Mouse (Mus musculus) thymus, postnatal 0 days (tissue): Measurements from ENCODE around the gene Pld1. TPM values are rescaled to one million over a fixed set of nuclear protein-coding genes. Genes with fewer than 3 reads are reported as not detected.

ENCODE experiments used
- DNase-seq: peaks from one replicate; pipeline ENCODE4 v3.0.0-alpha.2; 2015; ENCODE audit warnings: low spot score
- polyA plus RNA-seq: library from polyadenylated mRNA; unstranded; fragments of >200 nt; fragmentation: Nextera tagmentation; extraction: Ambion mirVana; gene quantifications from 2 replicates; pipeline ENCODE4 v1.2.1, GENCODE M21; 2015

Pld1 gene
- polyA plus RNA-seq, 1 experiment from 2014 or later = 3.6 TPM

GRCm38 (mm10) chr3:28041236-28041635 is 102.7 kb downstream of the Pld1 start:
- no peak for DNase-seq

- DNase-seq = no peak
Measured at GRCm38 (mm10) chr3:28042366-28042765, 103.9 kb downstream of the Pld1 start.

GRCm38 (mm10) chr3:28047599-28047998 is 109.1 kb downstream of the Pld1 start:
- DNase-seq = no peak

GRCm38 (mm10) chr3:28049526-28049925 is 111.0 kb downstream of the Pld1 start:
- DNase-seq = no peak

GRCm38 (mm10) chr3:28053076-28053475 is 114.6 kb downstream of the Pld1 start:
- DNase-seq = no peak

- no peak for DNase-seq
Measured at GRCm38 (mm10) chr3:28060713-28061112, 122.2 kb downstream of the Pld1 start.

- DNase-seq = no peak
Measured at GRCm38 (mm10) chr3:28061155-28061554, 122.7 kb downstream of the Pld1 start.

- DNase-seq = no peak
Measured at GRCm38 (mm10) chr3:28079211-28079610, 140.7 kb downstream of the Pld1 start.

GRCm38 (mm10) chr3:28080116-28080515 is 141.6 kb downstream of the Pld1 start:
- no peak for DNase-seq

GRCm38 (mm10) chr3:28081012-28081411 is 142.5 kb downstream of the Pld1 start:
- no peak for DNase-seq

- DNase-seq = no peak
Measured at GRCm38 (mm10) chr3:28083218-28083617, 144.7 kb downstream of the Pld1 start.

GRCm38 (mm10) chr3:28084281-28084680 is 145.8 kb downstream of the Pld1 start:
- DNase-seq = no peak

GRCm38 (mm10) chr3:28091296-28091695 is 152.8 kb downstream of the Pld1 start:
- DNase-seq = no peak

- no peak for DNase-seq
Measured at GRCm38 (mm10) chr3:28091741-28092140, 153.2 kb downstream of the Pld1 start.

- DNase-seq = no peak
Measured at GRCm38 (mm10) chr3:28093684-28094302, 155.3 kb downstream of the Pld1 start.

- no peak for DNase-seq
Measured at GRCm38 (mm10) chr3:28095451-28095850, 157.0 kb downstream of the Pld1 start.

- DNase-seq = no peak
Measured at GRCm38 (mm10) chr3:28099175-28099574, 160.7 kb downstream of the Pld1 start.

- no peak for DNase-seq
Measured at GRCm38 (mm10) chr3:28104992-28105391, 166.5 kb downstream of the Pld1 start.

- peak; percentile 29 for DNase-seq
Measured at GRCm38 (mm10) chr3:28107446-28108004, 169.0 kb downstream of the Pld1 start.

- no peak for DNase-seq
Measured at GRCm38 (mm10) chr3:28111516-28111915, 173.0 kb downstream of the Pld1 start.

- DNase-seq = no peak
Measured at GRCm38 (mm10) chr3:28113881-28114280, 175.4 kb downstream of the Pld1 start.

GRCm38 (mm10) chr3:28141716-28142115 is 203.2 kb downstream of the Pld1 start:
- no peak for DNase-seq

GRCm38 (mm10) chr3:28142121-28142520 is 203.6 kb downstream of the Pld1 start:
- DNase-seq = no peak
